Mouse (Mus musculus) limb, embryonic 11.5 days (tissue): ENCODE results near the gene Prkce. TPM values are rescaled to one million over a fixed set of nuclear protein-coding genes. Genes with fewer than 3 reads are reported as not detected.

Experiments
- ATAC-seq: fragments of 200-750 bp; cut with Nextera tagmentation; 2 replicates; pipeline ENCODE4 v1.8.0; 2017; ENCODE audit warnings: low read depth; ENCODE audit not compliant: insufficient number of reproducible peaks, low FRiP score, low TSS enrichment
- DNase-seq: peaks from one replicate; pipeline ENCODE4 v3.0.0-alpha.2; 2015; ENCODE audit warnings: low spot score
- H3K27ac ChIP-seq: fragments of 300-500 bp; sonication (generic); replicated peaks from 2 replicates; pipeline ENCODE4 v1.5.1; 2014; ENCODE audit warnings: low read depth, mild to moderate bottlenecking, low read length
- H3K27me3 ChIP-seq: fragments of 300-500 bp; sonication (generic); 2 replicates; pipeline ENCODE4 v1.6.1; 2014; ENCODE audit warnings: mild to moderate bottlenecking, low read length, mixed read lengths; ENCODE audit not compliant: control insufficient read depth, insufficient read depth
- H3K36me3 ChIP-seq: fragments of 300-500 bp; sonication (generic); 2 replicates; pipeline ENCODE4 v1.6.1; 2014; ENCODE audit warnings: mild to moderate bottlenecking, low read length, moderate library complexity, mixed read lengths; ENCODE audit not compliant: control insufficient read depth, insufficient read depth
- H3K4me1 ChIP-seq: fragments of 300-500 bp; sonication (generic); 2 replicates; pipeline ENCODE4 v1.6.1; 2014; ENCODE audit warnings: low read length, mixed read lengths; ENCODE audit not compliant: control insufficient read depth, insufficient read depth
- H3K4me2 ChIP-seq: fragments of 300-500 bp; sonication (generic); 2 replicates; pipeline ENCODE4 v1.6.1; 2014; ENCODE audit warnings: low read depth, mild to moderate bottlenecking, moderate library complexity; ENCODE audit not compliant: severe bottlenecking
- H3K4me3 ChIP-seq: fragments of 300-500 bp; sonication (generic); 2 replicates; pipeline ENCODE4 v1.5.1; 2014; ENCODE audit warnings: low read depth, low read length
- H3K9ac ChIP-seq: fragments of 300-500 bp; sonication (generic); 2 replicates; pipeline ENCODE4 v1.6.1; 2014; ENCODE audit warnings: mild to moderate bottlenecking, low read length
- H3K9me3 ChIP-seq: fragments of 300-500 bp; sonication (generic); 2 replicates; pipeline ENCODE4 v1.6.1; 2016; ENCODE audit warnings: low read length; ENCODE audit not compliant: control insufficient read depth
- WGBS: fragments of 180-500 bp; shearing (Covaris S2); extraction: QIAGEN DNeasy Blood & Tissue Kit; methylation state at CpG from one replicate; pipeline ENCODE4 v1.1.7; 2014; 5-methylcytosine and 5-hydroxymethylcytosine counted together
- polyA plus RNA-seq: library from polyadenylated mRNA; unstranded; fragments of >200 nt; fragmentation: Nextera tagmentation; extraction: Ambion mirVana; gene quantifications from 2 replicates; pipeline ENCODE4 v1.2.1, GENCODE M21; 2014

Prkce gene
- polyA plus RNA-seq, 1 experiment from 2014 or later, result 5.1 TPM

DNA sequence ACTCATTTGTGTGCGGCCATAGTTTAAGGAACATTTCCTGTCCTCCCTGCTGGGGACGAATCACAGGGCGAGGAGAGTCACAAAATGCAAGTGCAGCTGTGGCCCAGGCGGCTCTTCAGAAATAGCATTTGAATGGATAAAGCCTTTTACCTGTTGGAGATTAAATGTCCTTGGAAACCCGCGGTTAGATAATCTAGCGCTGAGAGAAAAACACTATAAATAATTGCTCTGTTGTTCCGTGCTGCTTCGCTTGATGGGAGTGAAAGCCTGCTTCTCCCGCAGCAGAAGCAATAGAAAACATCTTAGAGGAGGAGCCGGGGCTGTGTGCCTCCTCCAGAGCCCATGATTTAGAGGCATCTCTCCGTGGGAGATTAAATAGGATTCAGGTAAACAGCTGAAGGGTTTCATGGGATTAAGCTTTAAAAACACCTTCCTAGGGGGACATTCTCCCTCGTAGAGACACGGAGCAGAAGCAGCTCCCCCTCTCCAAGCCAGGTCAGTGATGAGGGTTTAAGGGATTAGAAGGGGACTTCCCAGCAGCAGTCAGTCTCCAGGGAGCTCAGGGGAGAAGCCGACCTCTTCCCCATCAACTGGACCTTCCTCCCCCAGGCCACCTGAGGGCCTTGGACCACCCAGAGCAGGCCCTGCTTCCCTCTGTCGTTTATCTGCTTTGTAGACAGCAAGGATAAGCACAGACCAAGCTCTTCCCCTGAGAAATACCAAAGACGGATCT, 212.0 kb downstream of the Prkce start:
- Histone ChIP-seq H3K4me3 (no peak overlapping the region), H3K4me1 (peaks cover 26% of the 10 kb centered on the region), H3K27me3 (no peaks in the 10 kb centered on the region), H3K27ac (no peak overlapping the region), H3K9me3 (no peaks in the 10 kb centered on the region), H3K4me2 (no peak overlapping the region), H3K9ac (no peak overlapping the region), H3K36me3 (no peaks in the 10 kb centered on the region)
- ATAC-seq (no peak), DNase-seq (no peak)
- 6% methylated on average over 17 of the region's 17 CpGs for WGBS

DNA sequence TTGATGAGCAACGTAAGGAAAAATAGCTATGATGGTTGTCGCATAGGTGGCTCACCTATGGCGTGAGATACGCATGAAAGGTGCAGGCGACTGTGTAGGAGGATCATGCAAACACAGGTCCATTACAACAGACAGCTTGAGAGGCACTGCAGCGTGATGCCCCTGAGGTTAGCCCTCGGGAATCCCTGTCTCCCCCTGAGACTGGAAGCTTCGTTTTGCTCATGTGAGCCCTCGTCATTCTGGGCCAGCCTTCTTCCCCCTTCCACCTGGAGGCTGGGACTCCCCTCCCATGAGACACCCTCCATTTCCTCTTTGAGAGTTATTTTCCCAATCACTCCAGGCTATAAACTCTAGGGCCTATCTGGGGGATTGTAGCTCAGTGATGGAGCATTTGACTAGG, 213.9 kb downstream of the Prkce start:
- WGBS, result 86% methylated on average over 9 of the region's 9 CpGs
- H3K9me3 ChIP-seq, result no peaks in the 10 kb centered on the region
- no peak overlapping the region for H3K9ac ChIP-seq
- ATAC-seq (no peak), DNase-seq (no peak)
- H3K27ac ChIP-seq, result no peak overlapping the region
- no peak overlapping the region for H3K4me3 ChIP-seq
- H3K4me1 ChIP-seq, result peaks cover 26% of the 10 kb centered on the region
- H3K4me2 ChIP-seq, result no peak overlapping the region
- H3K27me3 ChIP-seq, result no peaks in the 10 kb centered on the region
- H3K36me3 ChIP-seq, result no peaks in the 10 kb centered on the region

DNA sequence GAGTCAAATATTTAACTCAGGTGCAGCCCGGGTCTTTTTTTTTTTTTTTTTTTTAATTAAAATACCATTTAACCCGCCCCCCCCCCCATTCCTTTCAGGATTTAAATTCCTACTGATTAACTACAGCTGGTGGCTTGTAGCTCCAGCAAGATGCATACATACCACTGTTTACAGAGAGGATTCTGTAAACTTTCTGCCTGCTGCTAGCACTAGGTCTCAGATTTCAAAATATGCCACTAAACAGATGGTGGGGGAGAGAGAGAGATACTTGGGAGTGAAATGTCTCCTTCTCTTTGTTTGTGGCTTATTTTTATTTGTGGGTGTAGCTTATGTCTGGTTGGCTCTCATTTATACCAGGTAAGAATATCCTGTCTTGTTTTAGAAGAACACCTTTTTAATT, 215.3 kb downstream of the Prkce start:
- Histone ChIP-seq H3K4me1 (peaks cover 26% of the 10 kb centered on the region), H3K4me3 (no peak overlapping the region), H3K9me3 (no peaks in the 10 kb centered on the region), H3K36me3 (no peaks in the 10 kb centered on the region), H3K9ac (no peak overlapping the region), H3K27ac (no peak overlapping the region), H3K27me3 (no peaks in the 10 kb centered on the region), H3K4me2 (no peak overlapping the region)
- DNase-seq, result no peak
- 2% methylated on average over 2 of the region's 2 CpGs for WGBS
- ATAC-seq, result no peak

DNA sequence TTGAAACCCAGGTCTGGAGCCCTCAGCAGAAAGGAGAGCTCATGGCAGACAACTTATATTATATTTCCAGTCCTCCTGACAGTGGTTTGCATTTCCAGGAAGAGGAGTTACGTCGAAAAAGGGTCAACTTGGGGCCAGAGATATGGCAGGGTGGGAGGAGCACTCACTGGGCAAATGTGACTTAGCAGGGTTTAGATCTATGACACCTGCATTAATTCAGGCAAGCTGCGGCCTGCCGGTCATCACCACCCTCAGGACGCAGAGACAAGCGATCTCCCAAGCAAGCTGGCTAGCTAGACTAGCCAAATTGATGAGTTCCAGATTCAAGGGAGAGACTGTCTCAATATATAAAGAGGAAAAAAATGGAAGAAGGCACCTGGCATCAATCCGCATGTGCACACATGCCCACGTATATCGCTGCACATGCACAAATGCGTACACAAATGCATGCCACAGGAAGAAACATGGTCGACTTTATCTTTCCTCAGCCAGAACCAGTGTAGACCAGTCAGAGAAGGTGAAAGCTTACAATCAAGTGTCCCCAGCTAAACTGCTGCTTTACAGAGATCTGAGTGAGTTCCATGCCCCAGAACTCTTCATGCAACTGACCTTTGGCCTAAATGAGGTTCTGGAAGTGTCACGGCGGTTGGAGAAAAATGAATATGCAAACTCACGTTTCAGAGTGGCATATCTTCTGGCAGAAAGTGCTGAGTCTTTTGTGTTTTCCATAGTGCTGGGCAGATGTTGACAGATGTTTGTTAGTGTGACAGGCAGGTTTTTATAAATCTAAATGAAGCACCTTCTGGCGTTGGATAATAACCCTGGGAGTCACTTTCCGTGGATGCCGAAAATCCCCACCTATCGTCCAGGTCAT, 216.4 kb downstream of the Prkce start:
- H3K4me2 ChIP-seq, result no peak overlapping the region
- 66% methylated on average over 18 of the region's 18 CpGs for WGBS
- no peaks in the 10 kb centered on the region for H3K36me3 ChIP-seq
- DNase-seq (no peak), ATAC-seq (no peak)
- no peaks in the 10 kb centered on the region for H3K9me3 ChIP-seq
- H3K4me1 ChIP-seq, result peaks cover 25% of the 10 kb centered on the region
- no peak overlapping the region for H3K9ac ChIP-seq
- H3K27me3 ChIP-seq, result no peaks in the 10 kb centered on the region
- no peak overlapping the region for H3K27ac ChIP-seq
- H3K4me3 ChIP-seq, result no peak overlapping the region

DNA sequence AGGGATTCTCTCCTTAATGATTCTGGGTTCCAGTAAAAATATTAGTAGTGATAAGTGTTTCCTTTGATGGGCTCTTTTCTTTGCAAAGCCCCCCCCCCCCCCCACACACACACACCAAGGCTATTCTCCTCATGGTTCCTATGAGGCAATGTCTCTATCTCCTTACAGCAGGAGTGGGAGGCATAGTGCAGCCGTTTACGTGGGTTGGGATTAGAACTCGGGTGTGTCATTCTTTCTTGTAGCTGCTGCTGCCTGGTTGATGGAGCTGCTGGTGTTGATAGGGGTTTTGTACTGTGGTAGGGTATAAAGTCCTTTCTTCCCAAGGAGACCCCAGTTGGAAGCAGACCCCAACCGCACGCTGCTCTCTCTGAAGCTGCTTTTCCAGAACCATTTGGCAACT, 224.9 kb downstream of the Prkce start:
- H3K9me3 ChIP-seq, result no peaks in the 10 kb centered on the region
- no peaks in the 10 kb centered on the region for H3K4me1 ChIP-seq
- H3K27me3 ChIP-seq, result no peaks in the 10 kb centered on the region
- no peaks in the 10 kb centered on the region for H3K36me3 ChIP-seq
- H3K4me2 ChIP-seq, result no peak overlapping the region
- no peak overlapping the region for H3K4me3 ChIP-seq
- H3K9ac ChIP-seq, result no peak overlapping the region
- ATAC-seq, result no peak
- no peak for DNase-seq
- H3K27ac ChIP-seq, result no peak overlapping the region
- WGBS, result 89% methylated on average over 5 of the region's 5 CpGs

DNA sequence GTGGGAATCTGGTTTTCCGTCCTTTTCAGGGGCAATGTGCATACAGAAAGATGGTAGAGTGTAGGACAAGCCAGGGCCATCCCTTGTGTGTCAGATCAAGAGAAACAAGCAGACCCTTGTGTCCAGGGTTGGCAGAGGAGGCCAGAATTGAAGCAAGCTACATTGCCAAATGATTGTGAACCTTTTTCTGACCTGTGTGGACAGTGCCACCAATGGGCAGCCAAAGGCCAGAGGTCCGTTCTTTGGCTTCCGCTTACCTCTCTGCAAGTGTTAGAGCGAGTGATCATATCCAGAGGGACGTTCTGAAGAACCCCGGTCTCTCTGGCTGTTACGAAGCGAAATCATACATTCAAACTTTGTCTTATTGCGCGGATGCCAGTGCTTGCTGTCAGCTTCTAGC, 225.6 kb downstream of the Prkce start:
- 96% methylated on average over 10 of the region's 10 CpGs for WGBS
- H3K36me3 ChIP-seq, result no peaks in the 10 kb centered on the region

DNA sequence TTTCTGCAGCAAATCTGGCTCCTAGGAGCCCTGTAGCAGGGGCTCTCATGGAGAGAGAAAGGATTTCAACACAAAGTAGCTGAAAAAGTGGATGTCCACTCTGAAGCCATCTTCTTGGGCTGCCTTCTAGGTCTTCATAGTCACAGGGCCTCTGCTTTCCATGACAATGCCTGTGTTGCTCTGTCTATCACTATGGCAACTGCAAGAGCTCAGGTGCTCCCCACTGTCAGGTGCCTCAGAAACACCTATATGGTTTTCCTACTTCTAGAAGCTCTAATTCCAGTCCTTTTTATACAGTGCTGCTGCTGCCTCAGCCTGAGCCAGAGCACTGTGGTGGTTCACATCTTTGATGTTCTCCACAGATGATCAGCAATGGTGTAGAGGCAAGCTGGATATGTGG, 229.5 kb downstream of the Prkce start:
- Histone ChIP-seq H3K4me2 (no peak overlapping the region), H3K9me3 (no peaks in the 10 kb centered on the region), H3K4me1 (no peaks in the 10 kb centered on the region), H3K27me3 (no peaks in the 10 kb centered on the region), H3K4me3 (no peak overlapping the region), H3K27ac (no peak overlapping the region), H3K9ac (no peak overlapping the region), H3K36me3 (no peaks in the 10 kb centered on the region)
- no peak for ATAC-seq
- DNase-seq, result no peak

More for the DNA sequence above, 225.6 kb downstream of the Prkce start:
- Histone ChIP-seq H3K9ac (no peak overlapping the region), H3K4me3 (no peak overlapping the region), H3K4me2 (no peak overlapping the region), H3K4me1 (no peaks in the 10 kb centered on the region), H3K9me3 (no peaks in the 10 kb centered on the region), H3K27me3 (no peaks in the 10 kb centered on the region), H3K27ac (no peak overlapping the region)
- ATAC-seq (no peak), DNase-seq (no peak)

DNA sequence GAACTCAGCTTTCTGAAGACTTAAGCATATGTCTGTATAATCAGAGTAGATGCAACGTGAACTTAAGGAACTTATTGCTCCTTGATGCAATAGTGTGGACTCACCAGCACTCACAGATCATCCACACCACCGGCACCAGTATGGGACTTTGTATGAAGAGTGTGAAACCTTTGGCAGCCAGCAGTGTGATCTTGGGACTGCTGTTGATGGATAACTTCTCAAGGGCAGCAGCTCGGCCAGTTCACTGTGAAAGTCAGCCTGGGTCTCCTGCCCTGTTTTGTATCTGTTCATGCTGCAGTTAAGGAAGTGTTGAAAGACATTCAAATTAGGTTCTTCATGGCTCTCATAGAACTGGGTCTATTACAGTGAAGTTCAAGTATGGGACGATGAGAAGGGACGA, 230.1 kb downstream of the Prkce start:
- no peaks in the 10 kb centered on the region for H3K36me3 ChIP-seq
- H3K4me3 ChIP-seq, result no peak overlapping the region
- no peaks in the 10 kb centered on the region for H3K9me3 ChIP-seq
- DNase-seq (no peak), ATAC-seq (no peak)
- H3K4me1 ChIP-seq, result no peaks in the 10 kb centered on the region
- no peaks in the 10 kb centered on the region for H3K27me3 ChIP-seq
- 88% methylated on average over 5 of the region's 5 CpGs for WGBS
- H3K4me2 ChIP-seq, result no peak overlapping the region
- no peak overlapping the region for H3K9ac ChIP-seq
- no peak overlapping the region for H3K27ac ChIP-seq
